Mouse (Mus musculus): ENCODE measurements around the gene Teddm1a.

DNA sequence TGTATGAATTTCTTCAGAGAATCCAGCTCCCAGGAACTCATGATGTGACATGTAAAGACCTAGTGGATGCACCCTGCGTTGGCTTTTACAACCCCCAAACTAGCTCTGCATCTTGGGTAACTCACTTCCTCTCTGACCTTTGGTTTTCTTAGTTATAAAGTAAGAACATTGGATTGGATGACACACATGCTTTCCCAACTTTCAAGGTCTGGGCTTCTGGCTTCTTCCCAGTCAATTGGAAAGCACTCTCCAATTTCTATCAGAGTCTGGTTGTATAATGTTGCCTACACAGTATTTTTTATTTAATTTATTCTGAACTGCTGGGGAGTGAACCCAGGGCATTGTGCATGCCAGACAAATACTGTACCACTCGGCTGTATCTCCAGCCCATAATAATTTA is 38.9 kb downstream of the Teddm1a start:
- TF ChIP-seq CTCF (IDR thresholded peaks at IDR 0.05; ENCODE audit: extremely low read depth, insufficient read length, insufficient replicate concordance, low read depth, low read length) (no peak), POLR2A (IDR thresholded peaks at IDR 0.05; ENCODE audit: low read depth, low read length) (no peak)

All from small intestine, adult 2 months (tissue).